Mouse (Mus musculus): ENCODE results near the gene Asgr1. TPM values are rescaled to one million over a fixed set of nuclear protein-coding genes. Genes with fewer than 3 reads are reported as not detected.

The Asgr1 gene
- polyA plus RNA-seq, 1 experiment = 0.60 TPM

GRCm38 (mm10) chr11:70103701-70104315 lies 49.9 kb downstream of the Asgr1 start:
- H3K4me3 ChIP-seq (ENCODE audit: insufficient read depth, low read length) = no peak overlapping the region
- TF ChIP-seq POLR2A (IDR thresholded peaks at IDR 0.05; ENCODE audit: low read depth, low read length) = no peak
- no peak for TF ChIP-seq CTCF (IDR thresholded peaks at IDR 0.05; ENCODE audit: borderline replicate concordance, insufficient read depth, low read length)
- H3K4me1 ChIP-seq (ENCODE audit: control insufficient read depth, insufficient read depth, low read length) = no peaks in the 10 kb centered on the region
- no peak overlapping the region for H3K27ac ChIP-seq (ENCODE audit: insufficient read depth, low read length)

GRCm38 (mm10) chr11:70107085-70107484 lies 53.2 kb downstream of the Asgr1 start:
- no peaks in the 10 kb centered on the region for H3K4me1 ChIP-seq (ENCODE audit: control insufficient read depth, insufficient read depth, low read length)
- TF ChIP-seq POLR2A (IDR thresholded peaks at IDR 0.05; ENCODE audit: low read depth, low read length) = no peak
- TF ChIP-seq CTCF (IDR thresholded peaks at IDR 0.05; ENCODE audit: borderline replicate concordance, insufficient read depth, low read length) = no peak
- H3K4me3 ChIP-seq (ENCODE audit: insufficient read depth, low read length) = no peak overlapping the region

More at GRCm38 (mm10) chr11:70107085-70107484, 53.2 kb downstream of the Asgr1 start:
- no peak overlapping the region for H3K27ac ChIP-seq (ENCODE audit: insufficient read depth, low read length)

Other genes starting within 250 kb of the Asgr1 start
- gene Tmem102, start 248.5 kb upstream of the Asgr1 start, polyA plus RNA-seq (2011; ENCODE audit: insufficient read length, low read depth, missing spikeins) = not detected in 2 replicates
- not detected in 2 replicates for gene Gm39566, start 238.8 kb upstream of the Asgr1 start, polyA plus RNA-seq (2011; ENCODE audit: insufficient read length, low read depth, missing spikeins)
- gene Spem2, start 235.6 kb upstream of the Asgr1 start, polyA plus RNA-seq (2011; ENCODE audit: insufficient read length, low read depth, missing spikeins) = not detected in 2 replicates
- gene Spem1, start 231.9 kb upstream of the Asgr1 start, polyA plus RNA-seq (2011; ENCODE audit: insufficient read length, low read depth, missing spikeins) = not detected in 2 replicates
- gene Nlgn2, start 216.3 kb upstream of the Asgr1 start, polyA plus RNA-seq (2011; ENCODE audit: insufficient read length, low read depth, missing spikeins) = 33.8 and 42.0 TPM in 2 replicates
- 72.1 and 94.8 TPM in 2 replicates for gene Tmem256, start 215.6 kb upstream of the Asgr1 start, polyA plus RNA-seq (2011; ENCODE audit: insufficient read length, low read depth, missing spikeins)
- gene Plscr3, start 207.7 kb upstream of the Asgr1 start, polyA plus RNA-seq (2011; ENCODE audit: insufficient read length, low read depth, missing spikeins) = 120 and 128 TPM in 2 replicates
- not detected in 2 replicates for gene Tnk1, start 195.4 kb upstream of the Asgr1 start, polyA plus RNA-seq (2011; ENCODE audit: insufficient read length, low read depth, missing spikeins)
- not detected in 2 replicates for gene Tmem95, start 176.1 kb upstream of the Asgr1 start, polyA plus RNA-seq (2011; ENCODE audit: insufficient read length, low read depth, missing spikeins)
- 20.7 and 26.0 TPM in 2 replicates for gene Kctd11, start 172.7 kb upstream of the Asgr1 start, polyA plus RNA-seq (2011; ENCODE audit: insufficient read length, low read depth, missing spikeins)
- gene Acap1, start 158.5 kb upstream of the Asgr1 start, polyA plus RNA-seq (2011; ENCODE audit: insufficient read length, low read depth, missing spikeins) = not detected in 2 replicates
- 3.5 and 4.9 TPM in 2 replicates for gene 2810408A11Rik, start 153.1 kb upstream of the Asgr1 start, polyA plus RNA-seq (2011; ENCODE audit: insufficient read length, low read depth, missing spikeins)
- gene Neurl4, start 153.0 kb upstream of the Asgr1 start, polyA plus RNA-seq (2011; ENCODE audit: insufficient read length, low read depth, missing spikeins) = 30.8 and 31.8 TPM in 2 replicates
- 24.1 and 27.8 TPM in 2 replicates for gene Gps2, start 140.2 kb upstream of the Asgr1 start, polyA plus RNA-seq (2011; ENCODE audit: insufficient read length, low read depth, missing spikeins)
- gene Eif5a, start 132.1 kb upstream of the Asgr1 start, polyA plus RNA-seq (2011; ENCODE audit: insufficient read length, low read depth, missing spikeins) = 725 and 764 TPM in 2 replicates
- not detected in 2 replicates for gene Ybx2, start 118.3 kb upstream of the Asgr1 start, polyA plus RNA-seq (2011; ENCODE audit: insufficient read length, low read depth, missing spikeins)
- gene Slc2a4, start 105.9 kb upstream of the Asgr1 start, polyA plus RNA-seq (2011; ENCODE audit: insufficient read length, low read depth, missing spikeins) = 2.3 and 2.7 TPM in 2 replicates
- gene Cldn7, start 89.3 kb upstream of the Asgr1 start, polyA plus RNA-seq (2011; ENCODE audit: insufficient read length, low read depth, missing spikeins) = not detected in 2 replicates
- gene Ctdnep1, start 72.9 kb upstream of the Asgr1 start, polyA plus RNA-seq (2011; ENCODE audit: insufficient read length, low read depth, missing spikeins) = 140 and 171 TPM in 2 replicates
- gene Elp5, start 71.6 kb upstream of the Asgr1 start, polyA plus RNA-seq (2011; ENCODE audit: insufficient read length, low read depth, missing spikeins) = 68.8 and 86.1 TPM in 2 replicates
- gene Gabarap, start 62.9 kb upstream of the Asgr1 start, polyA plus RNA-seq (2011; ENCODE audit: insufficient read length, low read depth, missing spikeins) = 639 and 646 TPM in 2 replicates
- gene Phf23, start 58.3 kb upstream of the Asgr1 start, polyA plus RNA-seq (2011; ENCODE audit: insufficient read length, low read depth, missing spikeins) = 78.6 and 89.1 TPM in 2 replicates
- 27.7 and 32.1 TPM in 2 replicates for gene Dvl2, start 53.5 kb upstream of the Asgr1 start, polyA plus RNA-seq (2011; ENCODE audit: insufficient read length, low read depth, missing spikeins)
- 47.4 and 57.9 TPM in 2 replicates for gene Acadvl, start 38.7 kb upstream of the Asgr1 start, polyA plus RNA-seq (2011; ENCODE audit: insufficient read length, low read depth, missing spikeins)
- 69.8 and 77.7 TPM in 2 replicates for gene Dlg4, start 37.1 kb upstream of the Asgr1 start, polyA plus RNA-seq (2011; ENCODE audit: insufficient read length, low read depth, missing spikeins)
- gene Asgr2, start 38.6 kb downstream of the Asgr1 start, polyA plus RNA-seq (2011; ENCODE audit: insufficient read length, low read depth, missing spikeins) = not detected in 2 replicates
- not detected in 2 replicates for gene Mgl2, start 76.2 kb downstream of the Asgr1 start, polyA plus RNA-seq (2011; ENCODE audit: insufficient read length, low read depth, missing spikeins)
- not detected in 2 replicates for gene Clec10a, start 102.1 kb downstream of the Asgr1 start, polyA plus RNA-seq (2011; ENCODE audit: insufficient read length, low read depth, missing spikeins)
- 2.2 and 4.7 TPM in 2 replicates for gene Slc16a11, start 158.7 kb downstream of the Asgr1 start, polyA plus RNA-seq (2011; ENCODE audit: insufficient read length, low read depth, missing spikeins)
- gene Slc16a13, start 167.0 kb downstream of the Asgr1 start, polyA plus RNA-seq (2011; ENCODE audit: insufficient read length, low read depth, missing spikeins) = 2.7 and 9.3 TPM in 2 replicates
- 0.70 and 2.5 TPM in 2 replicates for gene Bcl6b, start 175.7 kb downstream of the Asgr1 start, polyA plus RNA-seq (2011; ENCODE audit: insufficient read length, low read depth, missing spikeins)
- gene 0610010K14Rik, start 183.8 kb downstream of the Asgr1 start, polyA plus RNA-seq (2011; ENCODE audit: insufficient read length, low read depth, missing spikeins) = 43.2 and 55.3 TPM in 2 replicates
- 2.3 and 4.5 TPM in 2 replicates for gene Gm21988, start 185.7 kb downstream of the Asgr1 start, polyA plus RNA-seq (2011; ENCODE audit: insufficient read length, low read depth, missing spikeins)
- gene Rnasek, start 185.8 kb downstream of the Asgr1 start, polyA plus RNA-seq (2011; ENCODE audit: insufficient read length, low read depth, missing spikeins) = 159 and 231 TPM in 2 replicates
- gene Alox12, start 201.3 kb downstream of the Asgr1 start, polyA plus RNA-seq (2011; ENCODE audit: insufficient read length, low read depth, missing spikeins) = 0.32 and 0.35 TPM in 2 replicates

All from embryonic fibroblast, embryonic 13.5 days (primary cell).